Mouse (Mus musculus) heart, embryonic 13.5 days (tissue): ENCODE measurements around the gene Gm20683. TPM values are rescaled to one million over a fixed set of nuclear protein-coding genes. Genes with fewer than 3 reads are reported as not detected.

Experiments used
- ATAC-seq: fragments of 200-750 bp; cut with Nextera tagmentation; 2 replicates; pipeline ENCODE4 v1.8.0; 2017; ENCODE audit warnings: moderate TSS enrichment; ENCODE audit not compliant: insufficient number of reproducible peaks, low FRiP score, low TSS enrichment; ENCODE audit errors: extremely low read depth
- H3K27ac ChIP-seq: fragments of 300-500 bp; sonication (generic); replicated peaks from 2 replicates; pipeline ENCODE4 v1.5.1; 2015; ENCODE audit warnings: moderate library complexity, mild to moderate bottlenecking, inconsistent platforms
- H3K27me3 ChIP-seq: fragments of 300-500 bp; sonication (generic); replicated peaks from 2 replicates; pipeline ENCODE4 v1.6.1; 2015; ENCODE audit warnings: mild to moderate bottlenecking, inconsistent platforms
- H3K36me3 ChIP-seq: fragments of 300-500 bp; sonication (generic); 2 replicates; pipeline ENCODE4 v1.6.1; 2015; ENCODE audit warnings: mild to moderate bottlenecking, inconsistent platforms
- H3K4me1 ChIP-seq: fragments of 300-500 bp; sonication (generic); 2 replicates; pipeline ENCODE4 v1.6.1; 2015; ENCODE audit warnings: inconsistent platforms
- H3K4me2 ChIP-seq: fragments of 300-500 bp; sonication (generic); 2 replicates; pipeline ENCODE4 v1.6.1; 2015; ENCODE audit warnings: inconsistent platforms, mild to moderate bottlenecking, moderate library complexity
- H3K4me3 ChIP-seq: fragments of 300-500 bp; sonication (generic); 2 replicates; pipeline ENCODE4 v1.5.1; 2015; ENCODE audit warnings: moderate library complexity, mild to moderate bottlenecking, inconsistent platforms
- H3K9ac ChIP-seq: fragments of 300-500 bp; sonication (generic); 2 replicates; pipeline ENCODE4 v1.6.1; 2015; ENCODE audit warnings: inconsistent platforms, mild to moderate bottlenecking, moderate library complexity
- H3K9me3 ChIP-seq: fragments of 300-500 bp; sonication (generic); 2 replicates; pipeline ENCODE4 v1.6.1; 2016; ENCODE audit warnings: inconsistent platforms
- WGBS: fragments of 180-500 bp; shearing (Covaris S2); methylation state at CpG from one replicate; pipeline ENCODE4 v1.1.7; 2015; ENCODE audit warnings: mixed read lengths; 5-methylcytosine and 5-hydroxymethylcytosine counted together
- polyA plus RNA-seq: library from polyadenylated mRNA; unstranded; fragments of >200 nt; fragmentation: Nextera tagmentation; extraction: Ambion mirVana; gene quantifications from 2 replicates; pipeline ENCODE4 v1.2.1, GENCODE M21; 2015

Gene Gm20683
- polyA plus RNA-seq, 1 experiment from 2014 or later = 2.4 TPM

GRCm38 (mm10) chr17:25879750-25880149, 38.2 kb upstream of the Gm20683 start:
- H3K9ac ChIP-seq = no peak overlapping the region
- peaks cover 57% of the 10 kb centered on the region for H3K36me3 ChIP-seq
- no peak for ATAC-seq
- no peak overlapping the region for H3K4me3 ChIP-seq
- no peaks in the 10 kb centered on the region for H3K27me3 ChIP-seq
- H3K9me3 ChIP-seq = no peaks in the 10 kb centered on the region
- H3K4me1 ChIP-seq = peaks cover 29% of the 10 kb centered on the region
- no peak overlapping the region for H3K27ac ChIP-seq
- 86% methylated on average over 8 of the region's 8 CpGs for WGBS
- H3K4me2 ChIP-seq = no peak overlapping the region

GRCm38 (mm10) chr17:25879261-25879660, 37.7 kb upstream of the Gm20683 start:
- Histone ChIP-seq H3K9me3 (no peaks in the 10 kb centered on the region), H3K9ac (no peak overlapping the region), H3K4me1 (peaks cover 33% of the 10 kb centered on the region), H3K4me2 (no peak overlapping the region), H3K27me3 (no peaks in the 10 kb centered on the region), H3K27ac (no peak overlapping the region), H3K4me3 (no peak overlapping the region), H3K36me3 (peaks cover 52% of the 10 kb centered on the region)
- 65% methylated on average over 4 of the region's 4 CpGs for WGBS
- no peak for ATAC-seq

- Histone ChIP-seq H3K36me3 (peaks cover 46% of the 10 kb centered on the region), H3K4me1 (peaks cover 39% of the 10 kb centered on the region), H3K27me3 (no peaks in the 10 kb centered on the region), H3K4me3 (no peak overlapping the region), H3K9ac (no peak overlapping the region), H3K4me2 (no peak overlapping the region), H3K9me3 (no peaks in the 10 kb centered on the region), H3K27ac (no peak overlapping the region)
- ATAC-seq = no peak
- WGBS = 91% methylated on average over 19 of the region's 19 CpGs
Observed at GRCm38 (mm10) chr17:25878611-25879180, 37.1 kb upstream of the Gm20683 start.

- WGBS = 89% methylated on average over 32 of the region's 32 CpGs
- no peak for ATAC-seq
- H3K4me3 ChIP-seq = no peak overlapping the region
Observed at GRCm38 (mm10) chr17:25877741-25878610, 36.4 kb upstream of the Gm20683 start.

GRCm38 (mm10) chr17:25877025-25877424, 35.5 kb upstream of the Gm20683 start:
- 80% methylated on average over 3 of the region's 3 CpGs for WGBS

More at GRCm38 (mm10) chr17:25877741-25878610, 36.4 kb upstream of the Gm20683 start:
- peaks cover 39% of the 10 kb centered on the region for H3K4me1 ChIP-seq
- no peaks in the 10 kb centered on the region for H3K9me3 ChIP-seq
- no peak overlapping the region for H3K4me2 ChIP-seq
- H3K36me3 ChIP-seq = peaks cover 39% of the 10 kb centered on the region
- no peaks in the 10 kb centered on the region for H3K27me3 ChIP-seq
- no peak overlapping the region for H3K27ac ChIP-seq
- H3K9ac ChIP-seq = no peak overlapping the region

GRCm38 (mm10) chr17:25876347-25876915, 34.9 kb upstream of the Gm20683 start:
- no peak overlapping the region for H3K27ac ChIP-seq
- H3K4me2 ChIP-seq = peak overlapping the region; percentile 95
- H3K9ac ChIP-seq = peak overlapping the region; percentile 84
- H3K27me3 ChIP-seq = no peaks in the 10 kb centered on the region
- no peaks in the 10 kb centered on the region for H3K9me3 ChIP-seq
- 65% methylated on average over 10 of the region's 10 CpGs for WGBS
- peaks cover 24% of the 10 kb centered on the region for H3K36me3 ChIP-seq
- peaks cover 35% of the 10 kb centered on the region for H3K4me1 ChIP-seq
- H3K4me3 ChIP-seq = peak overlapping the region; percentile 64
- no peak for ATAC-seq

More at GRCm38 (mm10) chr17:25877025-25877424, 35.5 kb upstream of the Gm20683 start:
- Histone ChIP-seq H3K9me3 (no peaks in the 10 kb centered on the region), H3K4me3 (no peak overlapping the region), H3K27ac (no peak overlapping the region), H3K27me3 (no peaks in the 10 kb centered on the region), H3K4me1 (peaks cover 39% of the 10 kb centered on the region), H3K4me2 (peak overlapping the region; percentile 95; the same call in 1 of the 2 replicates), H3K9ac (no peak overlapping the region), H3K36me3 (peaks cover 30% of the 10 kb centered on the region)
- no peak for ATAC-seq

- Histone ChIP-seq H3K27ac (peak overlapping the region; percentile 95), H3K4me3 (peak overlapping the region; percentile 64), H3K4me1 (peaks cover 26% of the 10 kb centered on the region), H3K9me3 (no peaks in the 10 kb centered on the region), H3K27me3 (no peaks in the 10 kb centered on the region), H3K36me3 (peaks cover 23% of the 10 kb centered on the region), H3K4me2 (peak overlapping the region; percentile 95), H3K9ac (peak overlapping the region; percentile 84)
- WGBS = under 1% methylated on average over 59 of the region's 59 CpGs
- peak; percentile 76; the same call in 1 of the 2 replicates for ATAC-seq
Observed at GRCm38 (mm10) chr17:25875171-25876136, 33.9 kb upstream of the Gm20683 start.

- H3K4me3 ChIP-seq = peak within 1 kb of the TSS; percentile 64
- H3K4me2 ChIP-seq = peak within 1 kb of the TSS; percentile 95
- H3K9me3 ChIP-seq = no peaks in the 10 kb centered on the region
- H3K27me3 ChIP-seq = no peaks in the 10 kb centered on the region
- peaks cover 26% of the 10 kb centered on the region for H3K4me1 ChIP-seq
- ATAC-seq = no peak
- H3K36me3 ChIP-seq = peaks cover 22% of the 10 kb centered on the region
- peak within 1 kb of the TSS; percentile 95 for H3K27ac ChIP-seq
- peak within 1 kb of the TSS; percentile 84 for H3K9ac ChIP-seq
- under 1% methylated on average over 25 of the region's 25 CpGs for WGBS
Observed at GRCm38 (mm10) chr17:25874721-25875170, 33.2 kb upstream of the Gm20683 start, which contains the start of gene Mettl26. Mettl26 (plus strand) TSS chr17:25875074.

GRCm38 (mm10) chr17:25874148-25874720, 32.7 kb upstream of the Gm20683 start:
- Histone ChIP-seq H3K27ac (peak overlapping the region; percentile 95), H3K4me3 (peak overlapping the region; percentile 64), H3K4me2 (peak overlapping the region; percentile 95), H3K36me3 (peaks cover 17% of the 10 kb centered on the region), H3K27me3 (no peaks in the 10 kb centered on the region), H3K9ac (peak overlapping the region; percentile 84), H3K4me1 (peaks cover 26% of the 10 kb centered on the region), H3K9me3 (no peaks in the 10 kb centered on the region)
- ATAC-seq = no peak
- 7% methylated on average over 14 of the region's 14 CpGs for WGBS

GRCm38 (mm10) chr17:25873405-25874147, 32.0 kb upstream of the Gm20683 start:
- Histone ChIP-seq H3K4me2 (peak overlapping the region; percentile 95), H3K4me1 (peaks cover 31% of the 10 kb centered on the region), H3K9me3 (no peaks in the 10 kb centered on the region), H3K27ac (peak overlapping the region; percentile 95), H3K36me3 (peaks cover 11% of the 10 kb centered on the region), H3K27me3 (no peaks in the 10 kb centered on the region), H3K9ac (peak overlapping the region; percentile 84), H3K4me3 (peak overlapping the region; percentile 64)
- WGBS = 71% methylated on average over 11 of the region's 11 CpGs
- ATAC-seq = no peak
